Mouse (Mus musculus) spleen, postnatal 14 days (tissue): ENCODE data around the gene Mdm4.
"Not testable (repeated sequence)": the region's sequence is repeated elsewhere in the genome, so short reads cannot be mapped to it uniquely, and the experiment has no call there.

ENCODE experiments used
- DNase-seq, 2 experiments: peaks; one replicate each; pipeline ENCODE4 v3.0.0; 2021 to 2022; ENCODE audit warnings: low spot score in 2 of 2

Mdm4 gene

DNA sequence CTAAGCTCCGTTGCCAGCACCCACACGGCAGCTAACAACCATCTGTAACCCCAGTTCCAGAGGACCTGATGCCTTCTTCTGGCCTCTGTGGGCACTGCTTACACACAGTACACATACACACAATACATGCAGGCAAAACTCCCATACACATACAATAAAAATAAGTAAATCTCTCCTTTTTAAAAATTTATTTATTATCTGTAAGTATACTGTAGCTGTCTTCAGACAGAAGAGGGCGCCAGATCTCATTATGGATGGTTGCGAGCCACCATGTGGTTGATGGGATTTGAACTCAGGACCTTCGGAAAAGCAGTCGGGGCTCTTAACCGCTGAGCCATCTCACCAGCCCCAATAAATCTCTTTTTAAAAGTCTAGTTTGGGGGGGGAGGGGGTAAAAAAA, 9.0 kb downstream of the Mdm4 start:
- no peak for DNase-seq

DNA sequence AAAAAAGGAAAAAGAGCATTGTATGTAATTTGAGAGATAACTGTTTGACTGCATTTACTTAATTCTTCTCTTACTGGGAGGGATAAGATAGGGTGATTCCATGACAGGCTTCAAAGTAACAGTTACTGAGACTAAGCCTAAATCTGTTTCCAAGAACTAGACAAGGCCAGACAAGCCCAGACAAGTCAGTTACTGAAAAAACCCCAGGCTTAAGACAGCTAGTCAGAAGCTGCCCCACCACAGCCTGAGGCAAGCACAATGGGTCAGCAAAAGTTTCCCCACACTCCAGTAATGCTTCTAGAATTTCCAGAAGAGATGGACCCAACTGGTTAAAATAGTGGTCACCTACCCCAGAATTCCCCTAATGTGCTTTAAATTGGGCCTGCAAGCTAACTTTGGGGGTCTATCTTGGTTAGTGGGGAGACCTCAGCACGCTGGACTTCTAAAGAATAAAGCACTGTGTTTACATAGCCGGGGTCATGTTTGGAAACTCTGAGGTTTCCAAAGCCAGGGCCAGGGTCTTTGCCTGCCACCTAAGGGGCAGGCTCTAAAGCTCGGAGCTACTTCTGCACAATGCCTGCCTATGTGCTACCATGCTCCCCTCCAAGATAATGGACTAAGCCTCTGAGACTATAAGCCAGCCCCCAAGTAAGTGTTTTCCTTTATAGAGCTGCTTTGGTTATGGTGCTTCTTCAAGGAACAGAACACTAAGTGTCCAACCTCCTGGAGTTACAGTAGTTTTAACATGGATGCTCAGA, 10.0 kb downstream of the Mdm4 start:
- no peak for DNase-seq

DNA sequence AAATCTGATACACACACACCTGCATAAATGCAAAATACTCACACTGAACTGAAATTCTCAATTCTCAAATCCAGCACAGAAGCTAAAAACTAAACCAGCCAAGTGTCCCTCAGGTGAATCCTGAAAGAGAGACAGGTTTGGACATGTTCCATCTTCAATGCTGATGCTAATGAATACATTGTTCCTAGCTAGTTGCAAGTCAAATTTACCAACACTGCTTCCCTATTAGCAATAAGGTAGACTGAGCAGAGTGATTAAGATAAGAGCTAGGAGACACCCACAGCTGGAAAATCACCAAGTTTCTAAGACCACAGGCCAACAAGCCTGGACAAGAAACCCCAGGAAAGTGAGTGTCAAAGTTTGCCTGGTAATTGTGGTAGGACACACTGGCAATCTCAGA, 11.0 kb downstream of the Mdm4 start:
- no peak for DNase-seq

DNA sequence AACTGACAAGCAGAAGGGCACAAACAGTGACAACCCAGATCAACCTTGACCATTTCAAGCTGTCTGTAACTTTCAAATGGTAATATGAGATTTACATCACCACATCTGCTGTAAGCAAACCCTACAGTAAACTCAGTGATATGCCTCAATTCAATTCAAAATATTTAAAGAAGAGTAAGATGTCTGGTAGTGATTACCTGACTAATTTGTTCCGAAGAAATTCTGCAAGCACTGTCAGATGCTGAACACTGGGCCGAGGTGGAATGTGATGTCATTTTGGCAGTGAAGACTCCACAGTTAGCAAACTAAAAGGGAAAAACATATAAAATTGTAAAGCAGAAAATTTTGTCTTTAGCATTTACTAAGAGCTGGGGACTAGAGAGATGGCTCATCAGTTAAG, 11.8 kb downstream of the Mdm4 start:
- no peak for DNase-seq

DNA sequence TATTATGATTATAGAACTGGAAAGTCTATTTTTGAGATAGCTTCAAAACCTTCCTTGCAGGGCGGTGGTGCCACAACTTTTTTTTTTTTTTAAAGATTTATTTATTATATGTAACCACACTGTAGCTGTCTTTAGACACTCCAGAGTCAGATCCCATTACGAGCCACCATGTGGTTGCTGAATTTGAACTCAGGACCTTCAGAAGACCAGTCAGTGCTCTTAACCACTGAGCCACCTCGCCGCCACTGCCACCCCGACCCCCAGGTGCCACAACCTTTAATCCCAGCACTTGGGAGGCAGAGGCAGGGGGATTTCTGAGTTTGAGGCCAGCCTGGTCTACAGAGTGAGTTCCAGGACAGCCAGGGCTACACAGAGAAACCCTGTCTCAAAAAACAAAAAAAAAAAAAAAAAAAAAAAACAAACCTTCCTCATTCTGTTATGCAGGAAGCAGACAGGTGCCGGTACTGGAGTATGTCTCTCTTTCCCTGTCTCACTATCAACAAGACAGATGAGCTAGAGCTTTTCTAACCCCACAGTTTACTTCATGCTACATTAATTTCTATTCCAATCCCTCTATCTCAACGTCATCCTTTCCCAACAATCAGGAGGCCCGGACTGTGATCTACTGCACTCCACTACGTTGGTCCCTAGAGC, 13.5 kb downstream of the Mdm4 start:
- no peak for DNase-seq

DNA sequence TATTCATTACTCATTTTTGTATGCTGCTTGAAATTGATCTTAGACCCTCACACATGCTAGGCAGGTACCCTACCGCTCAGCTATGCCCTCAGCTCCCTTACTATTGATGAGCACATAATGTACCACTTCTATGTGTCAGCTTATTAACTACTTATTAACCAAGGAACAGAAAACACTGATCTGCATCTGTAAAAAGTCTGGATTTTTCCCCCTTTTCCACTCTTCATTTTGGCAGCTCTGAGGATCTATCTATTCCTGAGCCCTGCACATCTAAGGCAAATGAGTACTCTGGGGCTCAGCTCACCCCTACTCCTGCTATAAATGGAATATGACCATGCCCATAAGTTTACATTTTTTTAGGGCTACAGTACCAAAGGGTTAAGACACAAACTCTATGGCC, 16.2 kb downstream of the Mdm4 start:
- DNase-seq, result no peak

DNA sequence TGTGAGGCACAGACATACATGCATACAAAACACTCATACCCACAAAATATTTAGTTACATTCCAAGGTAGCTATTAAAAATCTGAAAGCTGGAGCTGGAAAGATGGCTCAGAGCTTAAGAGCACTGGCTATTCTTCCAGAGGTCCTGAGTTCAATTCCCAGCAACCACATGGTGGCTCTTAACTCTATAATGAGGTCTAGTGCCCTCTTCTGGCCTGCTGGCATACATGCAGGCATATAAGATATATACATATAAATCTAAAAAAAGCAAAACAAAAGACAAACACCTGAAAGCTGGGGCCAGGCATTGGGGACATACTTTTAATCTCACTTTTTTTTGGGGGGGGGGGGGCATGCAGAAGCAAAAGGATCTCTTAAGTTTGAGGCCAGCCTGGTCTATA, 17.0 kb downstream of the Mdm4 start:
- no peak for DNase-seq

DNA sequence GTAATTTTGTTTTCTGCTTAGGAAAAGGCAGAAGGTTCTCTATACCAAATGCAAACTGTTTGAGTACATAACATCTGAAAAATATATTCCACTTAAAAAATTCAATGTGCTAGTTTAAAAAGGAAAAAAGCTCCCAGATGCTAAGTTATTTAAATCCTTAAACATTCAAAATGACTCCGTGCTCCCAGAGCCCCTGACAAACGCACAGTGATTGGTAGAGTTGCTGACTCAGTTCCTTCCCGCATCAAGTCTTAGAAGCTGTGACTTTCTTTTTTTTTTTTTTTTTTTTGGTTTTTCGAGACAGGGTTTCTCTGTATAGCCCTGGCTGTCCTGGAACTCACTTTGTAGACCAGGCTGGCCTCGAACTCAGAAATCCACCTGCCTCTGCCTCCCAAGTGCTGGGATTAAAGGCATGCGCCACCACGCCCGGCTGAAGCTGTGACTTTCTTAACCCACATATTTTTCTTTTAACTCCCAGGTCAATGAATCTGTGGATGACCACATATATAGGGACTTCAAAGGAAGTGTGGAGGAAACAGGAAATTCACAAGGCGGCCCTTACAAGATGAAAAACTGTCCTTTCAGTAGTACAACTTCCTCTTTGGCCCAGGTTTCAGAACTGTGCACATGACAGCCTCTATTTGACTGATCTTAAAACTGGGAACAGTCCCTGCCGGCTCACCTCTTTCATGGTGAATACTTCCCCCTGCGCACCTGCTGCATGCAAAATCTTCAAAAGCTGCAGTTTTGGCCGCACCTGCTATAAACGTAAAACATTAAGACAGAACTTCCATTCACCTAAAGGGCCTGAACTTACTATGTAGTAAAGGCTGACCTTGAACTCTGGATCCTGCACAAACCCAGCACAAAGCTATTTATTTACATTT, 18.2 kb downstream of the Mdm4 start:
- DNase-seq, result peak in 1 of 2 experiments; percentile 12

DNA sequence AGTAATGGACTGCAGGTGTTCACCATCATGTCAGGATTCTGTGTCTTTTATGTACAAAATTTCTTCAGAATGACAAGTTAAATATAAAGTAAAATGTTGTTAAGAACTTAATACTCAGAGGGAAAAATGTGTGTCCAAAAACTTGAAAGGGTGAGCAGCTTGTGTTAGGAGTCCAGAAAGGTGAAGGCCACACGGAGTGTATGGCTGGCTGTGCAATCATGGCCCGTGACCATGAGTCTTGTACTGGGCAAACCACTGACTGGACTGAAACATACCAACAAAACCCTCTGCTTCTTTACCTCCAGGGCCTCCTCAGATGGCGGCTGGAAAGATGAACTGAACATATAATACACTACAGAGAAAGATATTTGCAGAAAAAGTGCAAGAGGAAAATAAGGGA, 23.8 kb downstream of the Mdm4 start:
- DNase-seq, result no peak

DNA sequence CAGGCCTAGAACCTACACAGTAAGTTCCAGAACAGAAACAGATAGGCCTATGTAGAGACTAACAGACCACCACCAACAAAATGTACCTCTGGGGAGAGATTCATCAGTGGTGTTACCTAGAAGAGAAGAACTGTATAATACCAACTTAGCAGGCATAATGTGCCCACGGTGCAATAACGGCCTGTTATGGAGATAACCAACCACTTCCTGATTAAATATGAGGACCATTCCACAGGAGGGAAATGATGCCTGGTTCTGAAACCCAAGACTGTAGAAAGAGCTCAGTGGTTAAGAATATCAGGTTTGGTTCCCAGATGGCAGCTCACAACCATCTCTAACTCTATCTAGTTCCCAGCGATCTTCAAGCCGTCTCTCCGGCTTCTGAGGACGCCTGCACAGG, 30.0 kb downstream of the Mdm4 start:
- DNase-seq, result no peak

DNA sequence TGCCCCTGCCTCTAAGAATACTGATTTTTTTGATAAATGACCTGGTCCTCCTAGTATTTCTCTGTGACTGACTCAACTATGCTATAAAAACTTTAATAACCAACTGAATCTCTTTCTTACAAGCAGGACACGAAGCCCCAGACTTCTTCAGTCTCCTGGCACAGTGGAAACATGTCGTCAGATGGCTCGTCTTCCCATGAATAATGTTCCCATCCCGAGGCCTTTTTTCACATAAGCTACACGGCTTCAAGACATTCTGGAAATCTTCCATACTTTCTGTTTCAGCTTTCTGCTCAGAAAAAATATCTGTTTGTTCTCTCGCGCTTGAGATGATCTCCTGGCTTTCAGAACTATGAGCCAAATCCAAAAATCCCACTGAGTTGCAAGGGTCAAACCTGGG, 38.8 kb downstream of the Mdm4 start:
- DNase-seq, result no peak

DNA sequence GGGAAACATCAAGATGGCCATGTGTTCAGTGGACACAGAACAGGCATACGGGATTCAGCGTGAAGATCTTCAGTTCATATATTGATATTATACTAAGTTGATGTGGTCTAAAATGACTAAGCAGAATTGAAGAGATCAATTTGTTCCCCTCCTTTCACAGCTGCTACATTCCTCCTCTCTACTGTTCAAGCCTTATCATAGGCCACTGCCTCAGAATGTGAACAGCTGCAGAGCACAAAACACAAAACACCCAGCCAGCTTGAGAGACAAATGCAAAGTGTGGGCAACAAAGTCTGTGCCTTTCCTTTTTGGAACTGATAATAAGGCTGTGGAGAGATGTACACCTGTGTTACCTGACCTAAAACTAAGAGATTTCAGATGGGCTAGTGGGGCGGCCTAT, 39.6 kb downstream of the Mdm4 start:
- DNase-seq, result no peak

DNA sequence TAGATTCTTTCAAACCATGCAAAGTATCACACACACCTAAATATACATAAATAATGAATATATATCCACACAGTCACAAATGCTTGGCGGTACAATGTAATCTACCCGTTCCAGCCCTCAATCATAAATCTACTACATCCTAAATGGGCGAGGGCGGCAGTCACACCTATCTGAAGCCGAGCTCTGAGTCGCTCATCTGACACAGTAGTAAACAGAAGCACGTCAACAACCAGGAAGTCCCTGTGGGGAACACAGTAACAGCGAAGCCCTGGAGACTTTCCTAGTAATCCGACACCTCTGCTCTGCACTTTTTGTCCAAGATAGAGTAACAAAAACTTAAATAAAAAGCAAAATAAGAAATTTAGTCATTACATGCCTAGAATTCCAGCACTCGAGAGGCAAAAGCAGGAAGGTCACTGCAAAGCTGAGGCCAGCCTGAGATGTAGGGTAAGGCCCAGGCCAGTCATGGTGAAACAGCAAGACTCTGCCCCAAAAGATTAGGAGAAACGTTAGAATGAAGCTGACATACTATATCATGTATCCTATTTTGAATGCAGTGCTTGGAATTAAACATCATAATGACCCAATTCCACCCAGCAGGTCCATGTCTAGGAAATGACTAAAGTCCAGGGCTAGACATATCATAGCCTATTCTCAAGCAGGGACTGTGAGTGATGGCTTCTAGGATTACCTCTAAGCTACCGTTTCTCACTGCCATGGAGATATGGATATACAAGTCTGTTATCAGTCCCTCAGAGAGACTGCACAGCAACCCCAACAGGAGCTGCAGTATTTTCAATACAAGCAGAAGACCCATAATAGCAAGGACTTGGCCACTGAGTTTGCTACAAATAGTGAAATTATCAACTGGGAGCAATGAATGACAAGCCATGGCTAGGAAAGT, 41.6 kb downstream of the Mdm4 start:
- not testable (repeated sequence) for DNase-seq

DNA sequence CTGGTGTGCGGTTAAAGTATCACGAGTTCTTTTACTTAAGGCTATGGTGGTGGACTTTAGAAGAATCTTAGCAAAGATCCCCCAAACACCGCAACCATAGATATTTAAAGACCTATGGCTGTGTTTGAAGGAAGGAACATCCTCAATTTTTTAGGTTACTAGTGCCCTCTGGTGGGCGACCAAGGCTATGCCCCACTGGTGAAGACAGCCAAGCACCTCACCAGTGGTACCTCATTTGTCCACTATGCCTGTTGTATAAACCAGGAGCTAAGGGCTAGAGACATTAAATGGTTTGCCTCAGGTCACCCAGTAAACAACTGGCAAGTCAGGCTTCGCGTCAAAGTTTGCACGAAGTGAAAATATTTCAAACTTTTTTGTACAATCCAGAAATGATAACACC, 47.6 kb downstream of the Mdm4 start:
- DNase-seq, result peak in 1 of 2 experiments; percentile 47

DNA sequence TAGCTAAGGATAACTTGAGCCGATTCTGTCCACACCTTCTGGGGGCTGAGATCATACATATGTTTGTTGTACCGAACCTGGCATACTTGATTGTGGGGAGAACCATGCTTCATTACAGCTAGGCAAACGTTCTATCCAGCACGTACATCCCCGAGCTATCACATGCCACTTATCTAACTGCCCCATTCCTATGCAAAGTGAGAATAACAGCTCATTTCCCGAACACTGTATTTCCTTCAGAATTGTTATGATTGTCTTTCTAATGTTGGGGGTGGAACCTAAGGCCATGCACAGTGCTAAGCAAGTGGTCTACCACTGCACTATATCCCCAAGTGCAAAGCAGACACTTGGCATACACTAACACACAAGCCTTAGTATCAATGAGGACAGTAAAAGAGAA, 49.1 kb downstream of the Mdm4 start:
- no peak for DNase-seq

DNA sequence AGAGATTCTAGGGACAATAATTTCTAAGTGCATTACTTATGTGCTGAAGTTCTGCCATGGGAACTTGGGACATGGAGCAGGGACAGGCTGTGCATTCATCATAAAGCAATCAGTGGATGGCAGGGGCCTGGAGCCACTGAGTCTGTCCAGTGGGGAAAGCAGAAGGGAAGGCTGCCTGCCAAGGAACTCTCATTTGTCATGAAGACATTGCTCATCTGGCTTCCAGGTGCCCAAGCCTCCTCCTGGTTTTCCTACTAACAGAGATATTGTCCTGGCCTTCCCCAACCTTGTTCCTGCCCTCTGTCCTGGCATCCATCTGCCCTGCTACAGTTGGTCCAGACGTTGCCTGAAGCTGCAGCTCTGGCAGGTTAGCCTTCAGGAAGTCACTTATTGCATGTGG, 53.0 kb downstream of the Mdm4 start:
- no peak for DNase-seq

DNA sequence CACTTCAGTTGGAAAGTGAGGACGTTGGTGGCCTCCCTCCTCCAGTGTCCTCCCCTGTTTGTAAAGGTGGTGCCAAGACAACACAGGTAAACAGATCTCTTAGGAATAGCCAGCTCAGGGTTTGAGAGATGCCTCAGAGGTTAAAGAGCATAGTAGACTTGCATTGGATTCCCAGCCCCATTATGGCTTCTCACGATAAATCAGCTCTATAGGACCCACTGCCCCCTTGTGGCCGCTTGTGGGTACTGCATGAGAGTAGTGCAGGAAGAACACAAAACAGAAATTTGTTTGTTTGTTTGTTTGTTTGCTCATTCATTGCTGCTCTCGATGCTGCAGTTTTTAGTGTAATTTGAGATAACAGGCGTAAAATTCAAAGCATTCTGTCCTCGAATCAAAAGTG, 61.7 kb downstream of the Mdm4 start:
- peak; percentile 14 to 49 for DNase-seq

DNA sequence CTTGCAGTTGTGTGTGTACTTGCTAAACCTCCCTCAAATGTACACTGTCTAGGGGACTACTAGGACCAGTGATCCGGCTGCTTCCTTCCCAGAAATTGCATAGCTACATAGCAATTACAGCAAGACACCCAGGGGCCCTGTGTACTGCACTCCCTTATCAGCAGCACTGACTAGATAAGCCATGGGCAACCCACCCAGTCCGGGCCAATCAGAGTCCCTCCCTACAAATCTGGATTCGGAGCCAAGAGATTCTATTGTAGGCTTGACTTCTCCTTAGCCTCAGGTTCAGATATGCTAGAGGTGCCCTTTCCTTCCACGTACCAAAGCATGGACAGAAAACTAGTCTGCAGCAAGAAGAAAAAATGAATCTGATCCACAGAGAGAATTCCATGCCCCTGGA, 65.7 kb downstream of the Mdm4 start:
- no peak for DNase-seq

DNA sequence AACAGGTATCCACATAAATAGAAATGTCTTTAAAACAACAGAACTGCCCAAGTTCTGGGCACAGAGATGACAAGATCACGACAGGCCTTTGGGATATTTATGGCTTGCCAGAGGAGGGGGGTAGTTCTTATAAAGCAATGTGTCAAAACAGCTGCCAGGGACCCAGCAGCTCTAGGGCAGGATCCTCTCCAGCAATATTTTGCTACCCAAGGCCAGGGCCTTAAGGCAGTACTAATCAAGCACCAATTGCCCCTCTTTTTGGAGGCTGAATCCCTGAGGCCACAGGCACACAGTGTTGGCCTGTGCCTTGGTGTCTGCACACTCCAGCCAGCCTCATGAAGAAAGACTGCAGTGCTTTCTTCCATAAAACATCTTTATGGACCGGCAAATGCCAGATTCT, 66.3 kb downstream of the Mdm4 start:
- no peak for DNase-seq

DNA sequence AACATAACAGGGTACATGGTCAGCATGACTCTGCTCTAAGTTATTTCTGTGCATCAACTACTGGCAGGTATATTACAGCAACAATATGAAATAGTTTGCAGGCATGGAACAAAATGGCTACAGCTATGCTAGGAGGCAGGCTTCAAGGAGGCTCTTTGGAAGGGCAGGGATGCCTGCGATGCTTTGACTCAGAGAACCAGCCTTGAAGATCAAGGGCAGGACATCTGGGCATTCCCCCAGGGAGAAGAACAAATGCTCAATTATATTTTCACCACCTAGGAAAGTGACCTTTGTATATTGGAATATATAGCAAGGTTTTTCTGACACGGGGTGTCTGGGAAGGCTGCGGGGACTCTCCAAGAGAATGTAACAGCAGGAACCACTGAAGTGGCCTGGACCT, 68.6 kb downstream of the Mdm4 start:
- no peak for DNase-seq

DNA sequence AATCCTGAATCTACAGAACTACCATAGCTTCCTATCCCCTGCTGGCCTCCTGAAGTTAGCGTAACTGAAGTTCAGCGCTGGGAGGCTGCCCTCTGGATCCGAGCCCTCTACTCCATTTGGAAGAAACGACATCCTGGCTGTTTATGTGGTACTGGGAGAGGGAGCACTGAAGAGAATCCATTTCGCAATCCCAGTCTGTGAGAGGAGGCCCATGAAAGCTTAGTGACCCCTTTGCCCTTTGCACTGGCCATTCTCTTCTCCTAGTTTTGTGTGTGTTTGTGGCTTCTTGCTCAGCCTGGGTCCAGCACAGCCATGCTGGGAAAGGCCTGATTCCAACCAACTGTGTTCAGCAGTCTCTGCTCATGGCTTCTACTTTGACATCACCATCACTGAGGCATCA, 73.6 kb downstream of the Mdm4 start:
- no peak for DNase-seq

DNA sequence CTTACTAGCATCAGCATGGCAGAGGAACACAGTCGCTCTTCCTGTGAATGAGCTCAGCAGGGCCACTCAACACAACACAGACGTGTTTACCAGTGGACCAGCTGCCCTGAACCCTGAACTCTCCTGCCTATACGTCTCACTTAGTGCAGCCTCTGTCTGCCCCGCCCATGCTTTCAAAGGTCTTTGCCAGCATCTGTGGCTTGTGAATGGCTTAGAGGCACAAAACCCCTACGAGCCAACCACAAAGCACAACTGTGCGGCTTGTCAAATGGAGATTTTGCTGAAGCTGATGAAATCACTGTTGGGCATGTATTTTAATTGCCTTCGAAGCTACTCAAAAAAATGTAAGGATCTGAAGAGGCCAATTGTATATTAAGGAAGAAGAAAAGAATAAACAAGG, 82.5 kb downstream of the Mdm4 start:
- no peak for DNase-seq
